Mouse (Mus musculus): ENCODE data around the gene Kctd11. TPM values are rescaled to one million over a fixed set of nuclear protein-coding genes. Genes with fewer than 3 reads are reported as not detected.

Kctd11 gene
- total RNA-seq, 2 experiments from 2014 or later = 0.41 to 2.6 TPM

Other genes with a start within 250 kb of the Kctd11 start
Only the 30 nearest of the 41 such genes appear.
- gene Polr2a, start 122.8 kb downstream of the Kctd11 start, total RNA-seq (2014; fragmentation: Nextera tagmentation) = 153 and 165 TPM in 2 replicates
- gene Polr2a, start 122.8 kb downstream of the Kctd11 start, total RNA-seq (2017) = 30.2 and 38.5 TPM in 2 replicates
- gene Slc35g3, start 119.4 kb downstream of the Kctd11 start, total RNA-seq (2014; fragmentation: Nextera tagmentation) = not detected in 2 replicates
- gene Slc35g3, start 119.4 kb downstream of the Kctd11 start, total RNA-seq (2017) = not detected in 2 replicates
- gene Zbtb4, start 115.5 kb downstream of the Kctd11 start, total RNA-seq (2014; fragmentation: Nextera tagmentation) = 1.8 and 2.1 TPM in 2 replicates
- gene Zbtb4, start 115.5 kb downstream of the Kctd11 start, total RNA-seq (2017) = 0.26 and 0.43 TPM in 2 replicates
- gene Chrnb1, start 85.5 kb downstream of the Kctd11 start, total RNA-seq (2014; fragmentation: Nextera tagmentation) = not detected in 2 replicates
- gene Chrnb1, start 85.5 kb downstream of the Kctd11 start, total RNA-seq (2017) = 0.82 TPM in 1 of 2 replicates, not detected in the other
- 1.6 and 2.9 TPM in 2 replicates for gene Fgf11, start 79.5 kb downstream of the Kctd11 start, total RNA-seq (2014; fragmentation: Nextera tagmentation)
- not detected in 2 replicates for gene Fgf11, start 79.5 kb downstream of the Kctd11 start, total RNA-seq (2017)
- gene Tmem102, start 75.8 kb downstream of the Kctd11 start, total RNA-seq (2014; fragmentation: Nextera tagmentation) = not detected in 2 replicates
- gene Tmem102, start 75.8 kb downstream of the Kctd11 start, total RNA-seq (2017) = not detected in 2 replicates
- gene Gm39566, start 66.1 kb downstream of the Kctd11 start, total RNA-seq (2014; fragmentation: Nextera tagmentation) = not detected in 2 replicates
- gene Gm39566, start 66.1 kb downstream of the Kctd11 start, total RNA-seq (2017) = not detected in 2 replicates
- gene Spem2, start 62.9 kb downstream of the Kctd11 start, total RNA-seq (2014; fragmentation: Nextera tagmentation) = not detected in 2 replicates
- gene Spem2, start 62.9 kb downstream of the Kctd11 start, total RNA-seq (2017) = not detected in 2 replicates
- not detected in 2 replicates for gene Spem1, start 59.2 kb downstream of the Kctd11 start, total RNA-seq (2014; fragmentation: Nextera tagmentation)
- gene Spem1, start 59.2 kb downstream of the Kctd11 start, total RNA-seq (2017) = not detected in 2 replicates
- 13.5 and 33.1 TPM in 2 replicates for gene Nlgn2, start 43.6 kb downstream of the Kctd11 start, total RNA-seq (2014; fragmentation: Nextera tagmentation)
- 4.0 and 7.4 TPM in 2 replicates for gene Nlgn2, start 43.6 kb downstream of the Kctd11 start, total RNA-seq (2017)
- 294 and 359 TPM in 2 replicates for gene Tmem256, start 42.9 kb downstream of the Kctd11 start, total RNA-seq (2014; fragmentation: Nextera tagmentation)
- 118 and 164 TPM in 2 replicates for gene Tmem256, start 42.9 kb downstream of the Kctd11 start, total RNA-seq (2017)
- gene Plscr3, start 35.0 kb downstream of the Kctd11 start, total RNA-seq (2014; fragmentation: Nextera tagmentation) = 108 and 109 TPM in 2 replicates
- gene Plscr3, start 35.0 kb downstream of the Kctd11 start, total RNA-seq (2017) = 24.9 and 25.2 TPM in 2 replicates
- 0.60 TPM in 1 of 2 replicates, not detected in the other for gene Tnk1, start 22.7 kb downstream of the Kctd11 start, total RNA-seq (2014; fragmentation: Nextera tagmentation)
- not detected in 2 replicates for gene Tnk1, start 22.7 kb downstream of the Kctd11 start, total RNA-seq (2017)
- not detected in 2 replicates for gene Tmem95, start 3.4 kb downstream of the Kctd11 start, total RNA-seq (2014; fragmentation: Nextera tagmentation)
- gene Tmem95, start 3.4 kb downstream of the Kctd11 start, total RNA-seq (2017) = not detected in 2 replicates
- 52.4 and 65.1 TPM in 2 replicates for gene Acap1, start 14.1 kb upstream of the Kctd11 start, total RNA-seq (2014; fragmentation: Nextera tagmentation)
- gene Acap1, start 14.1 kb upstream of the Kctd11 start, total RNA-seq (2017) = 47.0 and 50.7 TPM in 2 replicates
- gene 2810408A11Rik, start 19.6 kb upstream of the Kctd11 start, total RNA-seq (2014; fragmentation: Nextera tagmentation) = 1.3 and 3.5 TPM in 2 replicates
- gene 2810408A11Rik, start 19.6 kb upstream of the Kctd11 start, total RNA-seq (2017) = 3.6 and 6.4 TPM in 2 replicates
- gene Neurl4, start 19.7 kb upstream of the Kctd11 start, total RNA-seq (2014; fragmentation: Nextera tagmentation) = 32.0 and 38.9 TPM in 2 replicates
- gene Neurl4, start 19.7 kb upstream of the Kctd11 start, total RNA-seq (2017) = 20.7 and 27.5 TPM in 2 replicates
- gene Gps2, start 32.5 kb upstream of the Kctd11 start, total RNA-seq (2014; fragmentation: Nextera tagmentation) = 71.5 and 99.8 TPM in 2 replicates
- gene Gps2, start 32.5 kb upstream of the Kctd11 start, total RNA-seq (2017) = 47.1 and 58.2 TPM in 2 replicates
- 1,453 and 1,476 TPM in 2 replicates for gene Eif5a, start 40.6 kb upstream of the Kctd11 start, total RNA-seq (2014; fragmentation: Nextera tagmentation)
- 890 and 976 TPM in 2 replicates for gene Eif5a, start 40.6 kb upstream of the Kctd11 start, total RNA-seq (2017)
- gene Ybx2, start 54.4 kb upstream of the Kctd11 start, total RNA-seq (2014; fragmentation: Nextera tagmentation) = not detected in 2 replicates
- 2.1 TPM in 1 of 2 replicates, not detected in the other for gene Ybx2, start 54.4 kb upstream of the Kctd11 start, total RNA-seq (2017)
- not detected in 2 replicates for gene Slc2a4, start 66.8 kb upstream of the Kctd11 start, total RNA-seq (2014; fragmentation: Nextera tagmentation)
- not detected in 2 replicates for gene Slc2a4, start 66.8 kb upstream of the Kctd11 start, total RNA-seq (2017)
- not detected in 2 replicates for gene Cldn7, start 83.4 kb upstream of the Kctd11 start, total RNA-seq (2014; fragmentation: Nextera tagmentation)
- gene Cldn7, start 83.4 kb upstream of the Kctd11 start, total RNA-seq (2017) = not detected in 2 replicates
- gene Ctdnep1, start 99.8 kb upstream of the Kctd11 start, total RNA-seq (2014; fragmentation: Nextera tagmentation) = 191 and 254 TPM in 2 replicates
- 19.3 and 23.8 TPM in 2 replicates for gene Ctdnep1, start 99.8 kb upstream of the Kctd11 start, total RNA-seq (2017)
- gene Elp5, start 101.1 kb upstream of the Kctd11 start, total RNA-seq (2014; fragmentation: Nextera tagmentation) = 59.4 and 70.0 TPM in 2 replicates
- 58.2 and 77.5 TPM in 2 replicates for gene Elp5, start 101.1 kb upstream of the Kctd11 start, total RNA-seq (2017)
- gene Gabarap, start 109.7 kb upstream of the Kctd11 start, total RNA-seq (2014; fragmentation: Nextera tagmentation) = 288 and 367 TPM in 2 replicates
- gene Gabarap, start 109.7 kb upstream of the Kctd11 start, total RNA-seq (2017) = 239 and 250 TPM in 2 replicates
- gene Phf23, start 114.4 kb upstream of the Kctd11 start, total RNA-seq (2014; fragmentation: Nextera tagmentation) = 41.7 and 45.8 TPM in 2 replicates
- 30.2 and 32.3 TPM in 2 replicates for gene Phf23, start 114.4 kb upstream of the Kctd11 start, total RNA-seq (2017)
- 4.6 and 24.5 TPM in 2 replicates for gene Dvl2, start 119.2 kb upstream of the Kctd11 start, total RNA-seq (2014; fragmentation: Nextera tagmentation)
- 16.1 and 18.0 TPM in 2 replicates for gene Dvl2, start 119.2 kb upstream of the Kctd11 start, total RNA-seq (2017)
- gene Acadvl, start 134.0 kb upstream of the Kctd11 start, total RNA-seq (2014; fragmentation: Nextera tagmentation) = 39.7 and 55.8 TPM in 2 replicates
- 40.3 and 42.1 TPM in 2 replicates for gene Acadvl, start 134.0 kb upstream of the Kctd11 start, total RNA-seq (2017)
- gene Dlg4, start 135.5 kb upstream of the Kctd11 start, total RNA-seq (2014; fragmentation: Nextera tagmentation) = 11.4 and 12.3 TPM in 2 replicates
- 1.3 and 3.5 TPM in 2 replicates for gene Dlg4, start 135.5 kb upstream of the Kctd11 start, total RNA-seq (2017)
- not detected in 2 replicates for gene Asgr1, start 172.7 kb upstream of the Kctd11 start, total RNA-seq (2014; fragmentation: Nextera tagmentation)
- not detected in 2 replicates for gene Asgr1, start 172.7 kb upstream of the Kctd11 start, total RNA-seq (2017)

Data from granulocyte monocyte progenitor cell, adult 5-6 weeks (primary cell).